Mouse (Mus musculus) adrenal gland, postnatal 10 days (tissue): ENCODE data around the gene Pabpc1l. TPM values are rescaled to one million over a fixed set of nuclear protein-coding genes. Genes with fewer than 3 reads are reported as not detected.

Source experiments
- DNase-seq: peaks from one replicate; pipeline ENCODE4 v3.0.0; 2021; ENCODE audit warnings: mixed read lengths
- total RNA-seq, 2 experiments: library from RNA; stranded (reverse); gene quantifications; 2 replicates each; pipeline ENCODE4 v1.2.3; 2021

Gene Pabpc1l
- total RNA-seq, 2 experiments from 2014 or later: 1.9 to 2.5 TPM

DNA sequence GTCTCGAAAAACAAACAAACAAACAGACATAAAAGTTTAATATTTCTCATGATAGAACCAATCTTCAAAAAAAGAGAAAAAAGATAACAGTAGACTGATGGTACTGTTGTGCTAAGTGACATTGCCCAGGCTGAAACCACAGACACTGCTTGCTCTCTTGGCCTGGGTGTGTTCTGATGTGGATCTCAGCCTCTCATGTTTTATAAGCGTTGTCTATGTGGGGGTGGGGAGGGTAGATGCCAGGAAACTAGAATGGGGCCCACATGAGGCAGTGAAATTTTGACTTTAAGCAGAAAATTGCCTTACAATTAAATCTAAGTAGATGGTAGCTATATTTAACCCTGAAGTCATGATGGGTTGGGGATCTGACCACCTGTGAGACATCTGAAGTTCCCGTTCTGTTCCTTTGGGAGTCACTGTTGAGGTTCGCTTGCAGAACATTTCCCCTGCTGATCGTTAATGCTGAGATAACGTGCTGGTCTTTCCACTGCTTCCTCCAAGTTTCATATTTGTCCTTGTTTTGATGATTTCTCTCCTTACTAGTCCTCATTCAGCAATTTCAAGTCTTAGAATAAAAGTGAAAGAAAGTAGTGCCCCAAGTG is 62.3 kb downstream of the Pabpc1l start:
- DNase-seq: no peak

DNA sequence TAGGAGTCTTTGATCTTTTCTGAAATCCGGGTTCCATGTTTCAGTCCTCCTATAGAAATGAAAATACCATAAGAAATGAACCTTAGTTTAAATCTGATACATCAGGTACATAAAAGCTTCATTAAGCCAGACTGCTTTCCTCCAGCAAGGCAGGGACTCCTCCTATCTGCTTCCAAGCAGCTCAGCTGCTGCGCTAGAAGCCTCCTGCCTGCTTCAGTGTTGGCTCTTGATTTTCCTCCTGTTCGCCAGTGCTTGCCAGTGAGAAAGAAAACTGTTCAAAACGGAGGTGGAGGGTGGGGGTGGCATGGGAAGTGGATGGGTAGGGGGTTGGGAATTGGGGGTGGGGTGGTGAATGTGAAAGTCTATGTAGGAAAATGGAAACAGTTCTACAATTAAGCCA is 64.3 kb downstream of the Pabpc1l start:
- no peak for DNase-seq

DNA sequence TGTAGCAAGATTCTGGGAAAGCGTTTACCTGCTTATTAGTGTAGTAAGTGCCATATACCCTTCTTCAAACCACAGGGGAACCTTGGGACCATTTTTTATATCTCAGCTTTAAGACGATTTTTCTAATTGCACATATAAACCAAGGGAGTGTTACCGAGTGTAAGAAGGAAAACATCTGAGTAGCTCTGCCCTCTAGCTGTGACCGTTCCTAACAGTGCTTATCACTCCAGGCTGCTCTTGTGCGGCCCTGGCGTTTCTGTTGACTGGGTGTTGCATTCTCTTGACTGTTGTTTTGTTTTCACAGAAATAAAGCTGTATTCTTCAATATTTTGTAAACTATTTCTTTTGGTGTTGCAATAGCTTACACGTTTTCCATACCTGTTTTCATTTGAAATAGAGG is 68.9 kb downstream of the Pabpc1l start:
- DNase-seq: no peak

DNA sequence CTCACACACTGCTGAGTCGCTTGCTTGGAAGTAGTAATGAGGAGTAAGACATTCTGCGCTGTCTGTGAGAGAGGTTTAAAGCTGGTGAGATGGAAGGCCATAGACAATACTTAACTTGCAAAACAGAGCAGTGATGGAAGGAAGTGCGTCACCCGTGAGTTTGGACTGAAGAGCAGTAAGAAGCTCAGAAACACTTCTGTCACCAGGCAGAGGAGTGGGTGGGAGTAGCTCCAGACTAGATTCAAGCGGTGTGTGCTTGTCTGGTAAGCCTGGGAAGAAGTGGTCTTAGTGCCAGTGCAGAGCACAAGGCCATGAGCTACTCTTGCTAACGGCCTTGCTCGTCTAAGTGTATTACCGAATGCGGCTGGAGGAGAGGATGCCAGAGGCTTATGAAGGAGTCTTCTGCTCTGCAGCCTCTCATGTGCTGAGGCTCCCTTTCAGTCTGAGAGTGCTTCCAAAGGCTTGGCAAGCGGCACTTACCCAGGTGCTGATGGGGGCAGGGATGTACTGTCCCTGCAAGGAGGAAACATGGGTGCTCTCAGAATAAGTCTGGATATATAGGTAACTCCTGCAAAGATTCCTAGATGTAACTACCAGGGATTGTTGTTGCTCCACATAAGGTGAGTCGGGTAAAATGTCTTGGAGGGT is 73.5 kb downstream of the Pabpc1l start:
- DNase-seq: no peak

Other genes with a start within 250 kb of the Pabpc1l start
- gene Ccn5, start 204.6 kb upstream of the Pabpc1l start, total RNA-seq: under 1 TPM in 1 of 2 experiments, not detected in 1; 0.69 TPM
- gene Kcnk15, start 171.8 kb upstream of the Pabpc1l start, total RNA-seq: not detected
- gene Rims4, start 106.8 kb upstream of the Pabpc1l start, total RNA-seq: 10 to 100 TPM; 57.7 to 63.4 TPM
- 100 to 1,000 TPM; 248 to 255 TPM for gene Ywhab, start 30.5 kb upstream of the Pabpc1l start, total RNA-seq
- 10 to 100 TPM; 27.9 to 30.1 TPM for gene Stk4, start 44.9 kb downstream of the Pabpc1l start, total RNA-seq
- gene Tomm34, start 45.7 kb downstream of the Pabpc1l start, total RNA-seq: 10 to 100 TPM; 24.6 to 29.5 TPM
- under 1 TPM; 0.09 to 0.15 TPM for gene Kcns1, start 145.7 kb downstream of the Pabpc1l start, total RNA-seq
- not detected for gene Wfdc5, start 157.3 kb downstream of the Pabpc1l start, total RNA-seq
- not detected for gene Wfdc12, start 165.2 kb downstream of the Pabpc1l start, total RNA-seq
- gene Wfdc15a, start 174.7 kb downstream of the Pabpc1l start, total RNA-seq: not detected
- not detected for gene Wfdc15b, start 196.2 kb downstream of the Pabpc1l start, total RNA-seq
- not detected for gene Svs2, start 213.0 kb downstream of the Pabpc1l start, total RNA-seq
- gene Svs3b, start 231.2 kb downstream of the Pabpc1l start, total RNA-seq: not detected